Mouse (Mus musculus) heart, postnatal 0 days (tissue): ENCODE measurements around the gene Gas6.

Source experiments
- CTCF ChIP-seq: IDR thresholded peaks from 2 replicates; pipeline ENCODE4 v1.5.1; 2016; ENCODE audit warnings: antibody characterized with exemption, control low read depth, low read depth
- EP300 ChIP-seq: IDR thresholded peaks from 2 replicates; pipeline ENCODE4 v1.6.1; 2016; ENCODE audit warnings: antibody characterized with exemption, low read depth

GRCm38 (mm10) chr8:13468737-13469136 is 25.6 kb downstream of the Gas6 start:
- no peak for TF ChIP-seq CTCF
- no peak for TF ChIP-seq EP300
